Mouse (Mus musculus): ENCODE results near the gene Angel1.

The Angel1 gene

GRCm38 (mm10) chr12:86678591-86679545, 47.4 kb downstream of the Angel1 start, which contains the start of gene Vash1:
Vash1 (plus strand) TSS chr12:86678700.
- peak; percentile 47 for DNase-seq

- no peak for DNase-seq
Measured at GRCm38 (mm10) chr12:86672507-86672906, 53.8 kb downstream of the Angel1 start.

GRCm38 (mm10) chr12:86672105-86672504, 54.2 kb downstream of the Angel1 start:
- DNase-seq: no peak

DNA sequence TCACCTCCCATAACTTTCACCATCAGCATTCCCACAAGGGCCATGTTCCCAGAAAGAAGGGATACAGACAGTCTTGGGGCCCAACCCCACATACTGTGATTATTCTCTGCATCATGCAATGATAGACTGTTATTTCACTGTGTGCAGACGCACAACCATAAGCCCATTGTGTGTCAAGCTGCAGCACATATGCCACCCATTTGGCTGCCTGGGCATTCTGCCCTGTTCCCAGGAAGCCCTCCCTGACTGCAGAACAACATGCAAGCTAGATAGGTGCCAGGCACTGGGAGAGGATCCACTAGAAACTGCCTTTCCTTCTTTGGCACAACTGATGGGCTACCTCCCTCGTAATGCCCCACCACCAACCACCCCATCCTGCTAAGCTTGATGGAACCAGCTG, 57.9 kb downstream of the Angel1 start:
- DNase-seq: no peak

DNA sequence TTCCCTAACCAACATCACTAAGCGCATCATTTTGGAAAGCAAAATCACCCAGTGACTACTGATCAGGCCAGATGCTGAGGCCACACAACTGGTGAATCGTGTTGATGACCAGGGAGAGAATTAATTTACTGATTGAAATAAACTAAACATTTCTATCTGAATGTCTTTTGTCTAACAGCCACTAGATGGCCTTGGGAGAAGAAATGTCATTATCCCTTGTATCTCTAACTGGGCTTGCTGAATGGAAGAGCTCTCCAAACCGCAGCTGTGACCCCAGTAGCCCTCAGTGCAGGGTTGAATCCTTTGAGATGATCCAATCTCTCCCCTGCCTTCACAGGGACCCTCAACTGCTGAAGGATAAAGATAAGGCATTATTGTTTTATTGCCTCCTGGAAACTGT, 60.6 kb downstream of the Angel1 start:
- no peak for DNase-seq

GRCm38 (mm10) chr12:86660466-86660865, 65.8 kb downstream of the Angel1 start:
- no peak for DNase-seq

DNA sequence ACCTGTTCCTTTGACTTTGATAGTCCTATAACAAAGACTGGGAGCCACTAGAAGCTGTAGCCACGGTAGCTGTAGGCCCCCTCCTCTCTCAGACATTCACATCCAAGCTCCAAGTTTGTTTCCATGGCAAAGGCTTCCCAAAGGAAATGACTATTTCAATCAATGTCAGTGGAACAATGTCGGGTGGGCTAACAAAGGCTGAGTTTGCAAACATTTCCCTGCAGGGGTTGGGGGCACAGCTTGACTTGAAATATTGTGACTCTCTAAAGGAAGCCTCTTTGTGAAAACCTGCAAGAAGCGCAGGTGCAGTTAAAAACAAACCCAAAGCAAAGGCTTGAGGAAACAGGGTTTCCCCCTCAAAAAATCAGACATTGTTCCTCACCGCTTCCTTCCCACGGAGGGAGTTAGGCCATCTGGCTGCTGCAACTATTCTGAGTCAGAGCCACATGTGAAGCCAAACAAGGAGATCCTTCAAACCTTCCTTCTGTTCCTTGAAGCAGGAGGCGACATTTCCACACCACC, 66.8 kb downstream of the Angel1 start:
- DNase-seq: no peak

DNA sequence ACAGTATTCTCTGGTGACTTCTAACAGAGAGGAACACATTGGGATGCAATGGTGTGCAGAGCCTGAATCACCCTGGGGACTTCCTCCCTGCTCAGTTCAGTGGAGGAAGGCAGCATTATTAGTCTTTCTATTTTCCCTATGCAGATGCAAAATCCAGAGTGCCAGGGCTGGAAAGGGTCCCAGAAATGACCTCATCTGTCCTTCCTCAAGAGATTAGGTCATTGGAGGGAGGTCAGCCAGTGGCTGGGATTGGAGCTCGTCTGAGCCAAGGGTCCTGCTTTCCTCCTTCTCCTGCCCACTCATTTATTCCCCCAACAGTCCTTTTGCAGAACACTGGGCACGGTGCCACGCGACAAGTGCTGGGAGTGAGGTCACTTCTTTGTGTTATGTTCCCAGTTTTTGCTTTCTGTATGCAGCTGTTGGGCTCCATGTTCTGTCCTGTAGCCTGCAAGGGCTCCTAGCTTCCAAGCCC, 73.7 kb downstream of the Angel1 start:
- DNase-seq: peak; percentile 23

DNA sequence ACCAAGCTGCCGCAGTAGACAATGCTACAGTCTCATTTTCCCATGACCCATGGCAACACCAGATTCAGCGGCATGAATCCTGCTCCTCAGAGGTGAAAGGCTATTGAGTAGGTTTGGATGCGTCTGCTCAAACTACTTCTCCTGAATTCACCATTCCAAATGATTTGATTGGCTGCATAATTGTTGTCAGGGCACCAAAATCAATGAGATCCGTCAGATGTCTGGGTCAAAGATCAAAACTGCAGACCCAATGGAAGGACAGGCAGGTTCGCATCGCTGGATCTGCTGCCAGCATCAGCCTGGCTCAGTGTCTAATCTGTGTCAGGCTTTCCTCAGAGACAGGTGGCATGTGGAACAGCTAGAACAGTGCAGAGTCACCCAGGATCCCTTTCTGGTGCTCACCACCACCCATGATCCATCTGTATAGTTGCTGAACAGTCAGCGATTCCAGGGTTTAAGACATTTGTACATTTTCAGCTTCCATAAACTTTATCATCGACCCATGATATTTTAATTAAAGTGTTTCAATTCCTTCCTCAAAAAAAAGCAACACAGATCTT, 74.9 kb downstream of the Angel1 start:
- no peak for DNase-seq
